Mouse (Mus musculus): ENCODE measurements around the gene Adora2b. TPM values are rescaled to one million over a fixed set of nuclear protein-coding genes. Genes with fewer than 3 reads are reported as not detected.

Gene Adora2b
- polyA plus RNA-seq, 1 experiment = 0.43 TPM

- peak overlapping the region; percentile 22; the same call in 1 of the 2 replicates for H3K27ac ChIP-seq (ENCODE audit: insufficient read depth, low read length)
- no peak overlapping the region for H3K4me3 ChIP-seq (ENCODE audit: low read depth, low read length)
- no peaks in the 10 kb centered on the region for H3K4me1 ChIP-seq (ENCODE audit: control insufficient read depth, insufficient read depth, low read length)
- no peak overlapping the region for H3K9ac ChIP-seq (ENCODE audit: low read depth, poor library complexity, severe bottlenecking)
- TF ChIP-seq EP300 (IDR thresholded peaks at IDR 0.05; ENCODE audit: insufficient read depth, low read depth, low read length) (no peak), CTCF (IDR thresholded peaks at IDR 0.05; ENCODE audit: low read depth, low read length) (no peak), POLR2A (IDR thresholded peaks at IDR 0.05; ENCODE audit: insufficient read depth, low read length) (no peak)
- no peaks in the 10 kb centered on the region for H3K9me3 ChIP-seq (replicated peaks; ENCODE audit: control insufficient read depth, insufficient read depth, low read length, poor library complexity, severe bottlenecking)
- H3K27me3 ChIP-seq (ENCODE audit: control insufficient read depth, insufficient read depth, low read length, poor library complexity, severe bottlenecking) = no peaks in the 10 kb centered on the region
- peaks cover 18% of the 10 kb centered on the region for H3K36me3 ChIP-seq (ENCODE audit: control insufficient read depth, insufficient read depth, low read length, poor library complexity, severe bottlenecking)
Observed at GRCm38 (mm10) chr11:62294121-62294520, 45.3 kb downstream of the Adora2b start.

- H3K27ac ChIP-seq (ENCODE audit: insufficient read depth, low read length) = no peak overlapping the region
- H3K4me3 ChIP-seq (ENCODE audit: low read depth, low read length) = no peak overlapping the region
- no peaks in the 10 kb centered on the region for H3K9me3 ChIP-seq (replicated peaks; ENCODE audit: control insufficient read depth, insufficient read depth, low read length, poor library complexity, severe bottlenecking)
- H3K27me3 ChIP-seq (ENCODE audit: control insufficient read depth, insufficient read depth, low read length, poor library complexity, severe bottlenecking) = no peaks in the 10 kb centered on the region
- TF ChIP-seq CTCF (IDR thresholded peaks at IDR 0.05; ENCODE audit: low read depth, low read length) (no peak), EP300 (IDR thresholded peaks at IDR 0.05; ENCODE audit: insufficient read depth, low read depth, low read length) (no peak), POLR2A (IDR thresholded peaks at IDR 0.05; ENCODE audit: insufficient read depth, low read length) (no peak)
- H3K4me1 ChIP-seq (ENCODE audit: control insufficient read depth, insufficient read depth, low read length) = no peaks in the 10 kb centered on the region
- no peak overlapping the region for H3K9ac ChIP-seq (ENCODE audit: low read depth, poor library complexity, severe bottlenecking)
- H3K36me3 ChIP-seq (ENCODE audit: control insufficient read depth, insufficient read depth, low read length, poor library complexity, severe bottlenecking) = peaks cover 10% of the 10 kb centered on the region
Observed at GRCm38 (mm10) chr11:62298883-62299282, 50.1 kb downstream of the Adora2b start.

GRCm38 (mm10) chr11:62305866-62306265, 57.1 kb downstream of the Adora2b start:
- no peaks in the 10 kb centered on the region for H3K9me3 ChIP-seq (replicated peaks; ENCODE audit: control insufficient read depth, insufficient read depth, low read length, poor library complexity, severe bottlenecking)
- TF ChIP-seq EP300 (IDR thresholded peaks at IDR 0.05; ENCODE audit: insufficient read depth, low read depth, low read length) = no peak
- no peak for TF ChIP-seq CTCF (IDR thresholded peaks at IDR 0.05; ENCODE audit: low read depth, low read length)
- TF ChIP-seq POLR2A (IDR thresholded peaks at IDR 0.05; ENCODE audit: insufficient read depth, low read length) = no peak
- H3K27me3 ChIP-seq (ENCODE audit: control insufficient read depth, insufficient read depth, low read length, poor library complexity, severe bottlenecking) = no peaks in the 10 kb centered on the region
- H3K27ac ChIP-seq (ENCODE audit: insufficient read depth, low read length) = no peak overlapping the region
- H3K36me3 ChIP-seq (ENCODE audit: control insufficient read depth, insufficient read depth, low read length, poor library complexity, severe bottlenecking) = peaks cover 22% of the 10 kb centered on the region
- H3K4me3 ChIP-seq (ENCODE audit: low read depth, low read length) = no peak overlapping the region
- no peak overlapping the region for H3K9ac ChIP-seq (ENCODE audit: low read depth, poor library complexity, severe bottlenecking)
- H3K4me1 ChIP-seq (ENCODE audit: control insufficient read depth, insufficient read depth, low read length) = no peaks in the 10 kb centered on the region

- no peak overlapping the region for H3K27ac ChIP-seq (ENCODE audit: insufficient read depth, low read length)
- H3K9me3 ChIP-seq (replicated peaks; ENCODE audit: control insufficient read depth, insufficient read depth, low read length, poor library complexity, severe bottlenecking) = no peaks in the 10 kb centered on the region
- TF ChIP-seq EP300 (IDR thresholded peaks at IDR 0.05; ENCODE audit: insufficient read depth, low read depth, low read length) (no peak), CTCF (IDR thresholded peaks at IDR 0.05; ENCODE audit: low read depth, low read length) (no peak), POLR2A (IDR thresholded peaks at IDR 0.05; ENCODE audit: insufficient read depth, low read length) (no peak)
- H3K4me3 ChIP-seq (ENCODE audit: low read depth, low read length) = no peak overlapping the region
- H3K9ac ChIP-seq (ENCODE audit: low read depth, poor library complexity, severe bottlenecking) = no peak overlapping the region
- H3K27me3 ChIP-seq (ENCODE audit: control insufficient read depth, insufficient read depth, low read length, poor library complexity, severe bottlenecking) = no peaks in the 10 kb centered on the region
- H3K36me3 ChIP-seq (ENCODE audit: control insufficient read depth, insufficient read depth, low read length, poor library complexity, severe bottlenecking) = peaks cover 37% of the 10 kb centered on the region
- no peaks in the 10 kb centered on the region for H3K4me1 ChIP-seq (ENCODE audit: control insufficient read depth, insufficient read depth, low read length)
Observed at GRCm38 (mm10) chr11:62309296-62309695, 60.5 kb downstream of the Adora2b start.

- Histone ChIP-seq H3K27ac (ENCODE audit: insufficient read depth, low read length) (no peak overlapping the region), H3K9me3 (replicated peaks; ENCODE audit: control insufficient read depth, insufficient read depth, low read length, poor library complexity, severe bottlenecking) (no peaks in the 10 kb centered on the region), H3K27me3 (ENCODE audit: control insufficient read depth, insufficient read depth, low read length, poor library complexity, severe bottlenecking) (no peaks in the 10 kb centered on the region), H3K4me1 (ENCODE audit: control insufficient read depth, insufficient read depth, low read length) (no peaks in the 10 kb centered on the region), H3K4me3 (ENCODE audit: low read depth, low read length) (no peak overlapping the region), H3K36me3 (ENCODE audit: control insufficient read depth, insufficient read depth, low read length, poor library complexity, severe bottlenecking) (peaks cover 68% of the 10 kb centered on the region), H3K9ac (ENCODE audit: low read depth, poor library complexity, severe bottlenecking) (no peak overlapping the region)
- TF ChIP-seq EP300 (IDR thresholded peaks at IDR 0.05; ENCODE audit: insufficient read depth, low read depth, low read length) (no peak), CTCF (IDR thresholded peaks at IDR 0.05; ENCODE audit: low read depth, low read length) (no peak), POLR2A (IDR thresholded peaks at IDR 0.05; ENCODE audit: insufficient read depth, low read length) (no peak)
Observed at GRCm38 (mm10) chr11:62314984-62315383, 66.2 kb downstream of the Adora2b start.

Other genes starting within 250 kb of the Adora2b start
- gene Zswim7, start 32.4 kb downstream of the Adora2b start, polyA plus RNA-seq (2011; ENCODE audit: insufficient read depth, insufficient read length, low read depth, missing spikeins) = 20.2 and 22.1 TPM in 2 replicates
- gene Ttc19, start 32.5 kb downstream of the Adora2b start, polyA plus RNA-seq (2011; ENCODE audit: insufficient read depth, insufficient read length, low read depth, missing spikeins) = 29.6 and 32.3 TPM in 2 replicates
- 12.7 and 14.1 TPM in 2 replicates for gene Pigl, start 209.5 kb downstream of the Adora2b start, polyA plus RNA-seq (2011; ENCODE audit: insufficient read depth, insufficient read length, low read depth, missing spikeins)
- gene Ncor1, start 209.6 kb downstream of the Adora2b start, polyA plus RNA-seq (2011; ENCODE audit: insufficient read depth, insufficient read length, low read depth, missing spikeins) = 281 and 327 TPM in 2 replicates